Mouse (Mus musculus) kidney, embryonic 15.5 days (tissue): ENCODE results near the gene Npy. TPM values are rescaled to one million over a fixed set of nuclear protein-coding genes. Genes with fewer than 3 reads are reported as not detected.

Experiments
- ATAC-seq: fragments of 200-750 bp; cut with Nextera tagmentation; replicated peaks from 2 replicates; pipeline ENCODE4 v1.8.0; 2017; ENCODE audit warnings: moderate TSS enrichment; ENCODE audit not compliant: low FRiP score
- H3K27ac ChIP-seq: fragments of 300-500 bp; sonication (generic); 2 replicates; pipeline ENCODE4 v1.5.1; 2015; ENCODE audit warnings: mild to moderate bottlenecking, inconsistent platforms
- H3K27me3 ChIP-seq: fragments of 300-500 bp; sonication (generic); 2 replicates; pipeline ENCODE4 v1.6.1; 2015; ENCODE audit warnings: inconsistent platforms
- H3K36me3 ChIP-seq: fragments of 300-500 bp; sonication (generic); 2 replicates; pipeline ENCODE4 v1.6.1; 2015; ENCODE audit warnings: inconsistent platforms
- H3K4me1 ChIP-seq: fragments of 300-500 bp; sonication (generic); 2 replicates; pipeline ENCODE4 v1.6.1; 2015; ENCODE audit warnings: inconsistent platforms
- H3K4me2 ChIP-seq: fragments of 300-500 bp; sonication (generic); 2 replicates; pipeline ENCODE4 v1.6.1; 2015; ENCODE audit warnings: moderate library complexity, mild to moderate bottlenecking, inconsistent platforms
- H3K4me3 ChIP-seq: fragments of 300-500 bp; sonication (generic); replicated peaks from 2 replicates; pipeline ENCODE4 v1.5.1; 2015; ENCODE audit warnings: mild to moderate bottlenecking, inconsistent platforms
- H3K9ac ChIP-seq: fragments of 300-500 bp; sonication (generic); 2 replicates; pipeline ENCODE4 v1.6.1; 2015; ENCODE audit warnings: mild to moderate bottlenecking, inconsistent platforms
- H3K9me3 ChIP-seq: fragments of 300-500 bp; sonication (generic); replicated peaks from 2 replicates; pipeline ENCODE4 v1.6.1; 2016; ENCODE audit warnings: inconsistent platforms
- WGBS: fragments of 180-500 bp; shearing (Covaris S2); methylation state at CpG from one replicate; pipeline ENCODE4 v1.1.7; 2015; ENCODE audit warnings: mixed read lengths; 5-methylcytosine and 5-hydroxymethylcytosine counted together
- polyA plus RNA-seq: library from polyadenylated mRNA; unstranded; fragments of >200 nt; fragmentation: Nextera tagmentation; extraction: Ambion mirVana; gene quantifications from 2 replicates; pipeline ENCODE4 v1.2.1, GENCODE M21; 2015

Npy gene
- polyA plus RNA-seq = 27.9 and 75.2 TPM in 2 replicates

GRCm38 (mm10) chr6:49821961-49822870, at the start of gene Npy:
TSS of gene Npy (plus strand) at chr6:49822710.
- H3K27ac ChIP-seq = no peak within 1 kb of the TSS
- peak; percentile 82 for ATAC-seq
- under 1% methylated on average over 62 of the region's 66 CpGs for WGBS
- peak within 1 kb of the TSS; percentile 41 for H3K9ac ChIP-seq
- H3K4me3 ChIP-seq = peak within 1 kb of the TSS; percentile 55
- H3K27me3 ChIP-seq = peaks cover 75% of the 10 kb centered on the region
- peaks cover 21% of the 10 kb centered on the region for H3K4me1 ChIP-seq
- H3K36me3 ChIP-seq = no peaks in the 10 kb centered on the region
- no peaks in the 10 kb centered on the region for H3K9me3 ChIP-seq
- peak within 1 kb of the TSS; percentile 97 for H3K4me2 ChIP-seq

- H3K27me3 ChIP-seq = no peaks in the 10 kb centered on the region
- no peak overlapping the region for H3K4me2 ChIP-seq
- H3K36me3 ChIP-seq = no peaks in the 10 kb centered on the region
- no peak overlapping the region for H3K9ac ChIP-seq
- H3K4me3 ChIP-seq = no peak overlapping the region
- no peaks in the 10 kb centered on the region for H3K9me3 ChIP-seq
- no peak for ATAC-seq
- H3K27ac ChIP-seq = no peak overlapping the region
- WGBS = 63% methylated on average over 8 of the region's 8 CpGs
- peaks cover 12% of the 10 kb centered on the region for H3K4me1 ChIP-seq
Measured at GRCm38 (mm10) chr6:49775006-49775405, 47.5 kb upstream of the Npy start.

DNA sequence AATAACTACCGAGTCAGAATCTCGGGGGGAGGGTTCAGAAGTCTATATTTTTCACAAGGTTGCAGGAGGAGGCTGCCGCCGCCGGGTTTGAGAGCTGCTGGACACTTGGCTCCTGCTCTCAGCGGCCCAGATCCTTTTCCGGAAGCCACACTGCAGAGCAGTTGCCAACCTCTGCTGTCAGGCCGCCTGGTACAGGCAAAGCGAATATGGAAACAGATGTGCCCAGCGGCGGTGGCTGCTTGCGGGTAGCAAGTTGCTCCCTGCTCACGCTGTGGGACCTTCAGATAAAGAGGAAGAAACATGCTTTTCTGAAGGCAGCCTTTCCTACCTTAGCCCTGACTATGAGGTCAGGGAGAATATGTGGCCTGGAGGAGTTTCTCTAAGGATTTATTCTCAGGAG, 44.4 kb upstream of the Npy start:
- no peak for ATAC-seq

GRCm38 (mm10) chr6:49778729-49779128, 43.8 kb upstream of the Npy start:
- no peak overlapping the region for H3K4me2 ChIP-seq
- H3K27ac ChIP-seq = no peak overlapping the region
- H3K36me3 ChIP-seq = no peaks in the 10 kb centered on the region
- WGBS = 78% methylated on average over 9 of the region's 9 CpGs
- no peaks in the 10 kb centered on the region for H3K27me3 ChIP-seq
- H3K4me1 ChIP-seq = peaks cover 13% of the 10 kb centered on the region
- no peak overlapping the region for H3K9ac ChIP-seq
- no peak for ATAC-seq
- no peak overlapping the region for H3K4me3 ChIP-seq
- no peaks in the 10 kb centered on the region for H3K9me3 ChIP-seq

More for the DNA sequence above, 44.4 kb upstream of the Npy start:
- Histone ChIP-seq H3K4me1 (peaks cover 13% of the 10 kb centered on the region), H3K27me3 (no peaks in the 10 kb centered on the region), H3K4me2 (no peak overlapping the region), H3K9me3 (no peaks in the 10 kb centered on the region), H3K36me3 (no peaks in the 10 kb centered on the region), H3K4me3 (no peak overlapping the region), H3K27ac (no peak overlapping the region), H3K9ac (no peak overlapping the region)
- 76% methylated on average over 13 of the region's 13 CpGs for WGBS

- no peak overlapping the region for H3K9ac ChIP-seq
- whole genome bisulfite sequencing = 29% methylated on average over 7 of the region's 7 CpGs
- H3K27ac ChIP-seq = no peak overlapping the region
- no peak overlapping the region for H3K4me2 ChIP-seq
- H3K27me3 ChIP-seq = no peaks in the 10 kb centered on the region
- H3K9me3 ChIP-seq = no peaks in the 10 kb centered on the region
- no peaks in the 10 kb centered on the region for H3K36me3 ChIP-seq
- no peak for ATAC-seq
- H3K4me1 ChIP-seq = peaks cover 13% of the 10 kb centered on the region
- H3K4me3 ChIP-seq = no peak overlapping the region
Measured at GRCm38 (mm10) chr6:49779606-49780005, 42.9 kb upstream of the Npy start.

DNA sequence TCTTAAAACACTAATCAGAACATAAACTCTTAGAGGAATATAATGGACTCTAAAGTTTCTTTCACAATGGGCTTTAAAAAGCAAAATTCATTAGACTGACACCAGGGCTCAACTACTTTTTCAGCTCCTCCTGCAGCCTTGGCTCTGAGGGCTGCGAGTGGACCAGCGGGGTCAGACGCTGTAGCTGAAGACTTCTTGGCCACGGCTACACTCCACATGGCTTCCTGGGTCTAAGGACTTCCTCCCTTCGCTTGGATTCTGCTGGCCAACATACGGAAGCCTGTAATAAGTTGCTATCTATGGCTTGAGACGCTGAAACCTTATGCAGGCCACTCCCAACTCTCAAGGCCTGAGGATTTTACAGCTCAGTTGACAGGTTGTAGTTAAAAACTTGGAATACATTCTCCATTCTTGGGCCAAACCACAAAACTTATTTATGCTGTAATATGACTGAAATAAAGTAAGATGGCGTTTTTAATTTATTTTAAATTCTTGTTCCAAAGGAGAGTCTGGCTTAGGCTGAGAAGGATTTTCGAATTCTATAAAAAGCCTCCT, 41.6 kb upstream of the Npy start:
- Histone ChIP-seq H3K4me3 (no peak overlapping the region), H3K27ac (peak overlapping the region; percentile 34; the same call in 1 of the 2 replicates), H3K9ac (no peak overlapping the region), H3K27me3 (no peaks in the 10 kb centered on the region), H3K4me1 (peaks cover 13% of the 10 kb centered on the region), H3K9me3 (no peaks in the 10 kb centered on the region), H3K36me3 (no peaks in the 10 kb centered on the region), H3K4me2 (no peak overlapping the region)
- WGBS = 73% methylated on average over 9 of the region's 9 CpGs
- ATAC-seq = no peak

DNA sequence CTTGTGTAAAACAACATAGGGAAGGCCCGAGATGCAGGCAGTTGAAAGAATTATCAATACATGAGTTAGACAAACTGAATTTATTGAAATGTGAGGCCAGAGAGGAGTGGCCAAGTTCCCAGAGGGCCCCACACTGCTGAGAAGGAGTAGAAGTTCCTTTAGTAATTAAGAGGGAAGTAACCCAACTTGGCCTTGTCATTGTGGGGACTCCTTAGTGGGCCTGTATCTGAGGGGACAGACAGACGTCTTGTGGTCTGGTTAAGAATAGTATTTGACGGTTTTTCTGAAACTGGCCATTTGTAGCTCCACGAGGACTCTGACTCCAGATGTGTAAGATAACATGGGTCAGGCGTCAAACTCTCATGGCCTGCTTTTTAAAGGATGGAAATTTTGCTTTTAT, 40.7 kb upstream of the Npy start:
- H3K4me1 ChIP-seq = peaks cover 13% of the 10 kb centered on the region
- H3K4me2 ChIP-seq = no peak overlapping the region
- no peaks in the 10 kb centered on the region for H3K27me3 ChIP-seq
- no peak overlapping the region for H3K27ac ChIP-seq
- no peaks in the 10 kb centered on the region for H3K9me3 ChIP-seq
- H3K9ac ChIP-seq = no peak overlapping the region
- no peaks in the 10 kb centered on the region for H3K36me3 ChIP-seq
- WGBS = 84% methylated on average over 5 of the region's 5 CpGs
- H3K4me3 ChIP-seq = no peak overlapping the region
- ATAC-seq = no peak

DNA sequence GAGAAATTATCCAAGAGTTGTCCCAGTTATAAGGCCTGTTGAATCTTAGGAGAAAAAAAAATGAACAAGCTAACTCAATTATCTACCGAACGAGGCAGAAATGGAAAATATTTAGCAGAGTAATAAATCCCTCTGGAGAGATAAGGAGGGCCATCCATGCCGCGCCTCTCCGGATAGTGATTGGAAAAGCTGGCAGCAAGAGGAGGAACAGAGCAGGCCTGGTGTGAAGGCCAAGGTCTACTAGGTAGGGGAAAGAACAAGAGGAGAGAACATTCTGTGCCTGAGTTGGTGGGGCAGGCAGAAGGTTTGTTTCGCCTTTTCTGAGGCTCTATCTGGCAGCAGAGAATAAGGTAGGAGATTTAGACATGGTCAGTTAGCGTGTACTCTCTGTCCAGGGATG, 39.8 kb upstream of the Npy start:
- ATAC-seq = no peak
- no peak overlapping the region for H3K4me3 ChIP-seq
- H3K4me2 ChIP-seq = no peak overlapping the region
- no peaks in the 10 kb centered on the region for H3K27me3 ChIP-seq
- H3K27ac ChIP-seq = no peak overlapping the region
- H3K9ac ChIP-seq = no peak overlapping the region
- H3K9me3 ChIP-seq = no peaks in the 10 kb centered on the region
- WGBS = 81% methylated on average over 7 of the region's 7 CpGs
- peaks cover 13% of the 10 kb centered on the region for H3K4me1 ChIP-seq
- H3K36me3 ChIP-seq = no peaks in the 10 kb centered on the region

- H3K9me3 ChIP-seq = no peaks in the 10 kb centered on the region
- H3K4me1 ChIP-seq = peaks cover 8% of the 10 kb centered on the region
- H3K36me3 ChIP-seq = no peaks in the 10 kb centered on the region
- peak; percentile 91 for ATAC-seq
- H3K27me3 ChIP-seq = no peaks in the 10 kb centered on the region
- peak overlapping the region; percentile 17; the same call in 1 of the 2 replicates for H3K4me2 ChIP-seq
- WGBS = 51% methylated on average over 12 of the region's 12 CpGs
- no peak overlapping the region for H3K9ac ChIP-seq
- H3K4me3 ChIP-seq = no peak overlapping the region
- H3K27ac ChIP-seq = peak overlapping the region; percentile 87
Measured at GRCm38 (mm10) chr6:49792524-49792923, 30.0 kb upstream of the Npy start.

- Histone ChIP-seq H3K27me3 (no peaks in the 10 kb centered on the region), H3K36me3 (no peaks in the 10 kb centered on the region), H3K9ac (no peak overlapping the region), H3K4me3 (no peak overlapping the region), H3K9me3 (no peaks in the 10 kb centered on the region), H3K4me2 (no peak overlapping the region), H3K4me1 (peaks cover 15% of the 10 kb centered on the region), H3K27ac (no peak overlapping the region)
- no peak for ATAC-seq
- WGBS = 42% methylated on average over 8 of the region's 8 CpGs
Measured at GRCm38 (mm10) chr6:49804105-49804504, 18.4 kb upstream of the Npy start.

- Histone ChIP-seq H3K4me2 (peak overlapping the region; percentile 56), H3K4me3 (peak overlapping the region; percentile 30), H3K27ac (0 out of 2 replicates have a peak overlapping the region, but pooled peaks have one; percentile 41), H3K9me3 (no peaks in the 10 kb centered on the region), H3K36me3 (no peaks in the 10 kb centered on the region), H3K9ac (no peak overlapping the region), H3K4me1 (peaks cover 13% of the 10 kb centered on the region), H3K27me3 (no peaks in the 10 kb centered on the region)
- 18% methylated on average over 13 of the region's 13 CpGs for WGBS
- ATAC-seq = no peak
Measured at GRCm38 (mm10) chr6:49808076-49808475, 14.4 kb upstream of the Npy start.

DNA sequence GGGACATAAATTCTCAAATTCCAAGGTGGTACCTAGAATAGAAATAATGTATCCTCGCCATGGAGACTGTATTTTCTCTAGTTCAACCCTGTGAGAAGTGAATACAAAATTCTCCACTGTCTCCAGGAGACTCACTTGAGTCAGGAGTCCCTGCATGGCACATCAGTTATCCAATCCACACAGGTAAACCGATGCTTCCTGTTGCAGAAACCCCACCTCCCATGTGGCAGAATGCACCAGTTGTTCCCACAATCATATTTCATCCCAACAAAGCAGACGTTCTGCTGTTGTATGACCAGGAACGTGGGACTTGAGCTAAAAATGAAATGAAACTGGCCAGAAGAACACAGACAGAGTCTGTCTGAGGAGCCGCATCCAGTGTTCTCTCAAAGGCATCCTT, 5.3 kb upstream of the Npy start:
- Histone ChIP-seq H3K4me2 (no peak overlapping the region), H3K9me3 (no peaks in the 10 kb centered on the region), H3K4me3 (no peak overlapping the region), H3K9ac (no peak overlapping the region), H3K4me1 (peaks cover 7% of the 10 kb centered on the region), H3K36me3 (no peaks in the 10 kb centered on the region), H3K27ac (no peak overlapping the region), H3K27me3 (peaks cover 41% of the 10 kb centered on the region)
- WGBS = 68% methylated on average over 5 of the region's 5 CpGs
- ATAC-seq = no peak
